Mouse (Mus musculus) forebrain, postnatal 0 days (tissue): ENCODE measurements around the gene Hist1h2an. TPM values are rescaled to one million over a fixed set of nuclear protein-coding genes. Genes with fewer than 3 reads are reported as not detected.
A peak's percentile ranks its signal among the peaks of the same experiment; 100 is the strongest.
"Not testable (repeated sequence)": the region's sequence is repeated elsewhere in the genome, so short reads cannot be mapped to it uniquely, and the experiment has no call there.

Source experiments
- ATAC-seq: fragments of 200-750 bp; cut with Nextera tagmentation; 2 replicates; pipeline ENCODE4 v1.8.0; 2017; ENCODE audit warnings: mild to moderate bottlenecking, moderate library complexity
- DNase-seq: peaks from one replicate; pipeline ENCODE4 v3.0.0-alpha.2; 2015
- H3K27ac ChIP-seq: fragments of 300-500 bp; sonication (generic); 2 replicates; pipeline ENCODE4 v1.5.1; 2014; ENCODE audit warnings: low read depth, mild to moderate bottlenecking, antibody characterized with exemption, low read length, moderate library complexity, mixed read lengths
- H3K27me3 ChIP-seq: fragments of 300-500 bp; sonication (generic); 2 replicates; pipeline ENCODE4 v1.6.1; 2014; ENCODE audit warnings: mild to moderate bottlenecking, low read length, mixed read lengths; ENCODE audit not compliant: insufficient read depth
- H3K36me3 ChIP-seq: fragments of 300-500 bp; sonication (generic); 2 replicates; pipeline ENCODE4 v1.6.1; 2014; ENCODE audit warnings: mild to moderate bottlenecking, moderate library complexity; ENCODE audit not compliant: insufficient read depth
- H3K4me1 ChIP-seq: fragments of 300-500 bp; sonication (generic); 2 replicates; pipeline ENCODE4 v1.6.1; 2014; ENCODE audit warnings: antibody characterized with exemption; ENCODE audit not compliant: insufficient read depth
- H3K4me2 ChIP-seq: fragments of 300-500 bp; sonication (generic); 2 replicates; pipeline ENCODE4 v1.6.1; 2014; ENCODE audit warnings: low read depth, mild to moderate bottlenecking, moderate library complexity
- H3K4me3 ChIP-seq: fragments of 300-500 bp; sonication (generic); 2 replicates; pipeline ENCODE4 v1.5.1; 2014; ENCODE audit warnings: low read depth, low read length, mixed read lengths
- H3K9ac ChIP-seq: fragments of 300-500 bp; sonication (generic); 2 replicates; pipeline ENCODE4 v1.6.1; 2014; ENCODE audit warnings: mild to moderate bottlenecking
- H3K9me3 ChIP-seq: fragments of 300-500 bp; sonication (generic); 2 replicates; pipeline ENCODE4 v1.6.1; 2016; ENCODE audit warnings: low read length
- CTCF ChIP-seq: sonication (generic); IDR thresholded peaks from 2 replicates; pipeline ENCODE4 v1.5.1; 2016; ENCODE audit warnings: antibody characterized with exemption, control low read depth, low read depth
- WGBS: fragments of 180-500 bp; shearing (Covaris S2); extraction: QIAGEN DNeasy Blood & Tissue Kit; methylation state at CpG from one replicate; pipeline ENCODE4 v1.1.7; 2014; 5-methylcytosine and 5-hydroxymethylcytosine counted together
- polyA plus RNA-seq: library from polyadenylated mRNA; unstranded; fragments of >200 nt; fragmentation: Nextera tagmentation; extraction: Ambion mirVana; gene quantifications from 2 replicates; pipeline ENCODE4 v1.2.1, GENCODE M21; 2015
- total RNA-seq: library from RNA; depleted of rRNA; stranded (reverse); fragments of >200 nt; gene quantifications from 2 replicates; pipeline ENCODE4 v1.2.3, GENCODE M21; 2014

The Hist1h2an gene
- total and polyA plus RNA-seq, 2 experiments from 2014 or later, result 1.1 to 143 TPM

DNA sequence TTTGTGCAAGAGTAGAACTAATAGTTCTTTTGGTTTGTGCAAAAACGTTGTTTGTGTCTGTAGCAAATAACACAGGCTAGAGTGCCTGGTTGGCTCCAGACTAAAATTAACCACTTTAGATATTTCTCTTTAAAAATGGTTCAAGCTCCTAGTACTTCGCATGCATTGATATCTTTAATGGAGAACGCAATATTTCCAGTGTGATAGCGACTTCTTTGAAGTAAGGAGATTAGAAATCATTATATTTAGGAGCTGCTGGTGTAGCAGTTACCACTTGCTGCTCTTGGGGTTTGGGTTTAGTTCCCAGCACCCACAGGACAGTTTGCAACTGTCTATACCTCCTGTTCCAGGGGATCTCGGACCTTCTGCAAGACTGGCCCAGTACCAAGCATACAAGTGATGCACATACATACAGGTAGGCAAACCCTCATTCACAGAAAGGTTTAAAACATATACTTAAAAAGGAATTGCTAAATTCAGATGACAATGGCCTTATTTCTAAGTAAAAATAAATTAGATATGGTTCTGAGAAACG lies 5.9 kb downstream of the Hist1h2an start:
- peak overlapping the region; percentile 82 for H3K4me2 ChIP-seq
- no peaks in the 10 kb centered on the region for H3K9me3 ChIP-seq
- ATAC-seq (no peak), DNase-seq (no peak)
- no peak overlapping the region for H3K9ac ChIP-seq
- 43% methylated on average over 6 of the region's 6 CpGs for WGBS
- no peaks in the 10 kb centered on the region for H3K27me3 ChIP-seq
- H3K27ac ChIP-seq, result no peak overlapping the region
- H3K36me3 ChIP-seq, result no peaks in the 10 kb centered on the region
- peaks cover 25% of the 10 kb centered on the region for H3K4me1 ChIP-seq
- H3K4me3 ChIP-seq, result no peak overlapping the region
- TF ChIP-seq CTCF, result no peak

GRCm38 (mm10) chr13:21779767-21780731 lies 7.0 kb downstream of the Hist1h2an start, which contains the start of gene Hist1h1b:
Hist1h1b (minus strand) TSS chr13:21780625.
- no peak; the same call in 1 of the 2 replicates for ATAC-seq
- under 1% methylated on average over 44 of the region's 44 CpGs for WGBS
- no peaks in the 10 kb centered on the region for H3K36me3 ChIP-seq

GRCm38 (mm10) chr13:21778814-21779766 lies 7.9 kb downstream of the Hist1h2an start:
- Histone ChIP-seq H3K27ac (peak overlapping the region; percentile 57), H3K4me1 (peaks cover 22% of the 10 kb centered on the region), H3K4me3 (peak overlapping the region; percentile 45), H3K9ac (peak overlapping the region; percentile 51), H3K4me2 (peak overlapping the region; percentile 82), H3K36me3 (no peaks in the 10 kb centered on the region), H3K9me3 (no peaks in the 10 kb centered on the region), H3K27me3 (no peaks in the 10 kb centered on the region)
- ATAC-seq, result peak; percentile 96
- TF ChIP-seq CTCF, result no peak
- peak; percentile 89 for DNase-seq
- WGBS, result 3% methylated on average over 33 of the region's 33 CpGs

More at GRCm38 (mm10) chr13:21779767-21780731, 7.0 kb downstream of the Hist1h2an start, which contains the start of gene Hist1h1b:
- Histone ChIP-seq H3K27me3 (no peaks in the 10 kb centered on the region), H3K9me3 (no peaks in the 10 kb centered on the region), H3K4me3 (peak within 1 kb of the TSS; percentile 45), H3K27ac (peak within 1 kb of the TSS; percentile 57), H3K4me2 (peak within 1 kb of the TSS; percentile 82), H3K9ac (peak within 1 kb of the TSS; percentile 51), H3K4me1 (peaks cover 22% of the 10 kb centered on the region)
- no peak for TF ChIP-seq CTCF
- peak; percentile 58 for DNase-seq

DNA sequence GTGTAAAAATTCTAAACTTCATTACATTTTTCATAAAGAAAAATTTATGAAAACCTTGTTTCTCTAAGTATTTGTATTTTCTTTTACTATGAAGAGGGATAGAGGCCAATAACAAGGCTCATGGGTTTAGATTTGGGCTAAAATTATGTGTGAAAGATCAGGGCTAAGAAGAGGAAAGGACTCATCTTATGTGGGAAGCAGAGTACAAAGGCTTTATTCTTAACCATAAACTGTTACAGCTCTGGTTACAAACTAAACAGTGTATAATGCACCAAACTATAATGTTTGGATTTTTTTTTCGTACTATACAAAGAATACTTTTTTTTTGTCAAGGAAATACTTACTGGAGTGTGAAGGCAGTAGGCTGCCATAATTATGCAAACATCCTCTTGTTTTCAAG lies 31.3 kb downstream of the Hist1h2an start:
- DNase-seq, result no peak
- TF ChIP-seq CTCF, result no peak
- Histone ChIP-seq H3K4me3 (no peak overlapping the region), H3K9ac (no peak overlapping the region), H3K36me3 (no peaks in the 10 kb centered on the region), H3K4me2 (no peak overlapping the region), H3K27ac (no peak overlapping the region), H3K9me3 (no peaks in the 10 kb centered on the region), H3K4me1 (peaks cover 6% of the 10 kb centered on the region; the same call in 1 of the 2 replicates), H3K27me3 (no peaks in the 10 kb centered on the region)
- 54% methylated on average over 1 of the region's 1 CpGs for WGBS
- ATAC-seq, result no peak

GRCm38 (mm10) chr13:21754294-21755001 lies 32.6 kb downstream of the Hist1h2an start:
- DNase-seq, result peak; percentile 66
- WGBS, result 0% methylated on average over 21 of the region's 26 CpGs
- peak overlapping the region; percentile 43 for H3K4me3 ChIP-seq

DNA sequence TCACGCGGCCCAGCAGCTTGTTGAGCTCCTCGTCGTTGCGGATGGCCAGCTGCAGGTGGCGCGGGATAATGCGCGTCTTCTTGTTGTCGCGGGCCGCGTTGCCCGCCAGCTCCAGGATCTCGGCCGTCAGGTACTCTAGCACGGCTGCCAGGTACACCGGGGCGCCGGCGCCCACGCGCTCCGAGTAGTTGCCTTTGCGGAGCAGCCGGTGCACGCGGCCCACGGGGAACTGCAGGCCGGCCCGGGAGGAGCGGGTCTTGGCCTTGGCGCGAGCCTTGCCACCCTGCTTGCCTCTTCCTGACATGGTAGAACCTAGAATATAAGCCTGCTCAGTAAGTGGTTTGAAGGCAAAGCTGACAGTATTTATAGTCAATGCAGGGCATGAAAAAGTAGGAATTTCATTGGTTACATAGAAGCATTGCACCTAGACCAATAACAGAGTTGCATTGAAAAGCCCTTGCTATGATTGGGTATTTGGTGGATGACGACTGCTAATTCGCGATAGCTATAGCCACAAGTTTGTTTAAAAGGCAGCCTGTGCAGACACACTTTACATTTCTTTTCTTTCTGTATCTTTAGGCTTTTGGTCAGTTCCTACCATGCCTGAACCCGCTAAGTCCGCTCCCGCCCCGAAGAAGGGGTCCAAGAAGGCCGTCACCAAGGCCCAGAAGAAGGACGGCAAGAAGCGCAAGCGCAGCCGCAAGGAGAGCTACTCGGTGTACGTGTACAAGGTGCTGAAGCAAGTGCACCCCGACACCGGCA lies 33.3 kb downstream of the Hist1h2an start, which contains the start of the genes Hist1h2ak and Hist1h2bn:
Gene Hist1h2ak (minus strand): TSS at position 304 of the 762 bp plus-strand sequence.
Gene Hist1h2bn (plus strand): TSS at position 600 of the 762 bp plus-strand sequence.
- Histone ChIP-seq H3K4me2 (peak within 1 kb of the TSS; percentile 68), H3K9ac (peak within 1 kb of the TSS; percentile 56), H3K4me3 (peak within 1 kb of the TSS; percentile 43), H3K4me1 (peaks cover 15% of the 10 kb centered on the region; the same call in 1 of the 2 replicates), H3K27ac (peak within 1 kb of the TSS; percentile 87)
- not testable (repeated sequence) for H3K9me3 ChIP-seq, H3K36me3 ChIP-seq, H3K27me3 ChIP-seq
- under 1% methylated on average over 38 of the region's 50 CpGs for WGBS
- peak; percentile 93 for DNase-seq
- peak; percentile 95 for ATAC-seq

More at GRCm38 (mm10) chr13:21754294-21755001, 32.6 kb downstream of the Hist1h2an start:
- peak overlapping the region; percentile 68 for H3K4me2 ChIP-seq
- 0 out of 2 replicates have a peak, but pooled peaks have one; percentile 0 for ATAC-seq
- not testable (repeated sequence) for H3K27me3 ChIP-seq, H3K9me3 ChIP-seq, H3K36me3 ChIP-seq, H3K4me1 ChIP-seq
- peak overlapping the region; percentile 44; the same call in 1 of the 2 replicates for H3K9ac ChIP-seq
- H3K27ac ChIP-seq, result 0 out of 2 replicates have a peak overlapping the region, but pooled peaks have one; percentile 23
